Mouse (Mus musculus): ENCODE measurements at regions not wholly inside any gene's neighbourhood (a gene's known extent, or its start where the extent isn't known, plus 50 kb on each side); places are given as distances from the start of the nearest gene placed in this dataset.

- H3K9ac ChIP-seq (replicated peaks), result no peak overlapping the region
- 0 out of 4 replicates have a peak, but pooled peaks cover 0 to 4% of the 10 kb centered on the region in 2 experiments for H3K4me1 ChIP-seq (replicated peaks; ENCODE audit: control insufficient read depth in 2 of 2, insufficient read depth in 2 of 2, low read length in 1 of 2)
- H3K4me2 ChIP-seq (ENCODE audit: low read depth), result no peak overlapping the region
- no peak overlapping the region for H3K27ac ChIP-seq
- no peak overlapping the region for H3K4me3 ChIP-seq (ENCODE audit: insufficient read depth in 1 of 2, low read depth in 2 of 2, low read length in 2 of 2)
- H3K27me3 ChIP-seq (ENCODE audit: control insufficient read depth, insufficient read depth, low read length), result no peaks in the 10 kb centered on the region; the same call in 1 of the 2 replicates
- no peaks in the 10 kb centered on the region for H3K9me3 ChIP-seq (ENCODE audit: control insufficient read depth, low read length)
- WGBS (ENCODE audit: insufficient replicate concordance), result 57% methylated on average over 6 of the region's 6 CpGs
- no peak for DNase-seq (ENCODE audit: low read depth in 3 of 3, low spot score in 3 of 3)
- TF ChIP-seq EP300 (IDR thresholded peaks at IDR 0.05; ENCODE audit: low read depth) (no peak), CTCF (IDR thresholded peaks at IDR 0.05; ENCODE audit: low read depth) (no peak)
- H3K36me3 ChIP-seq (replicated peaks; ENCODE audit: control insufficient read depth, insufficient read depth, low read depth), result no peaks in the 10 kb centered on the region
- ATAC-seq (ENCODE audit: insufficient read depth), result no peak
Measured at GRCm38 (mm10) chrX:99293967-99294366, 158.0 kb downstream of the Efnb1 start.

- Histone ChIP-seq H3K36me3 (replicated peaks; ENCODE audit: control insufficient read depth, insufficient read depth, low read depth) (no peaks in the 10 kb centered on the region), H3K9ac (replicated peaks) (no peak overlapping the region), H3K27ac (no peak overlapping the region), H3K4me2 (ENCODE audit: low read depth) (no peak overlapping the region), H3K4me1 (replicated peaks; ENCODE audit: control insufficient read depth in 2 of 2, insufficient read depth in 2 of 2, low read length in 1 of 2) (0 out of 4 replicates have a peak, but pooled peaks cover 0 to 4% of the 10 kb centered on the region in 2 experiments), H3K4me3 (ENCODE audit: insufficient read depth in 1 of 2, low read depth in 2 of 2, low read length in 2 of 2) (no peak overlapping the region), H3K27me3 (ENCODE audit: control insufficient read depth, insufficient read depth, low read length) (no peaks in the 10 kb centered on the region; the same call in 1 of the 2 replicates), H3K9me3 (ENCODE audit: control insufficient read depth, low read length) (no peaks in the 10 kb centered on the region)
- WGBS (ENCODE audit: insufficient replicate concordance), result 74% methylated on average over 11 of the region's 11 CpGs
- no peak for ATAC-seq (ENCODE audit: insufficient read depth)
- TF ChIP-seq EP300 (IDR thresholded peaks at IDR 0.05; ENCODE audit: low read depth) (no peak), CTCF (IDR thresholded peaks at IDR 0.05; ENCODE audit: low read depth) (no peak)
- DNase-seq (ENCODE audit: low read depth in 3 of 3, low spot score in 3 of 3), result no peak
Measured at GRCm38 (mm10) chrX:99292758-99293157, 156.8 kb downstream of the Efnb1 start.

GRCm38 (mm10) chrX:99291965-99292364 is 156.0 kb downstream of the Efnb1 start:
- ATAC-seq (ENCODE audit: insufficient read depth), result no peak
- H3K27ac ChIP-seq, result no peak overlapping the region

GRCm38 (mm10) chrX:99291423-99291963 is 155.6 kb downstream of the Efnb1 start:
- DNase-seq (ENCODE audit: low read depth in 3 of 3, low spot score in 3 of 3), result no peak
- TF ChIP-seq CTCF (IDR thresholded peaks at IDR 0.05; ENCODE audit: low read depth), result no peak
- no peak for TF ChIP-seq EP300 (IDR thresholded peaks at IDR 0.05; ENCODE audit: low read depth)
- Histone ChIP-seq H3K9me3 (ENCODE audit: control insufficient read depth, low read length) (no peaks in the 10 kb centered on the region), H3K4me2 (ENCODE audit: low read depth) (no peak overlapping the region), H3K4me3 (ENCODE audit: insufficient read depth in 1 of 2, low read depth in 2 of 2, low read length in 2 of 2) (no peak overlapping the region), H3K9ac (replicated peaks) (no peak overlapping the region), H3K4me1 (replicated peaks; ENCODE audit: control insufficient read depth in 2 of 2, insufficient read depth in 2 of 2, low read length in 1 of 2) (0 out of 4 replicates have a peak, but pooled peaks cover 0 to 4% of the 10 kb centered on the region in 2 experiments), H3K27me3 (ENCODE audit: control insufficient read depth, insufficient read depth, low read length) (no peaks in the 10 kb centered on the region; the same call in 1 of the 2 replicates), H3K27ac (no peak overlapping the region), H3K36me3 (replicated peaks; ENCODE audit: control insufficient read depth, insufficient read depth, low read depth) (no peaks in the 10 kb centered on the region)
- WGBS (ENCODE audit: insufficient replicate concordance), result 35% methylated on average over 9 of the region's 10 CpGs
- no peak for ATAC-seq (ENCODE audit: insufficient read depth)

More at GRCm38 (mm10) chrX:99291965-99292364, 156.0 kb downstream of the Efnb1 start:
- DNase-seq (ENCODE audit: low read depth in 3 of 3, low spot score in 3 of 3), result no peak
- Histone ChIP-seq H3K36me3 (replicated peaks; ENCODE audit: control insufficient read depth, insufficient read depth, low read depth) (no peaks in the 10 kb centered on the region), H3K27me3 (ENCODE audit: control insufficient read depth, insufficient read depth, low read length) (no peaks in the 10 kb centered on the region; the same call in 1 of the 2 replicates), H3K4me2 (ENCODE audit: low read depth) (no peak overlapping the region), H3K4me1 (replicated peaks; ENCODE audit: control insufficient read depth in 2 of 2, insufficient read depth in 2 of 2, low read length in 1 of 2) (0 out of 4 replicates have a peak, but pooled peaks cover 0 to 4% of the 10 kb centered on the region in 2 experiments), H3K4me3 (ENCODE audit: insufficient read depth in 1 of 2, low read depth in 2 of 2, low read length in 2 of 2) (no peak overlapping the region), H3K9ac (replicated peaks) (no peak overlapping the region), H3K9me3 (ENCODE audit: control insufficient read depth, low read length) (no peaks in the 10 kb centered on the region)
- WGBS (ENCODE audit: insufficient replicate concordance), result 41% methylated on average over 5 of the region's 5 CpGs
- TF ChIP-seq CTCF (IDR thresholded peaks at IDR 0.05; ENCODE audit: low read depth) (no peak), EP300 (IDR thresholded peaks at IDR 0.05; ENCODE audit: low read depth) (no peak)

- H3K27me3 ChIP-seq (ENCODE audit: control insufficient read depth, insufficient read depth, low read length), result no peaks in the 10 kb centered on the region
Measured at GRCm38 (mm10) chrX:99287988-99288387, 152.1 kb downstream of the Efnb1 start.

More at GRCm38 (mm10) chrX:99287988-99288387, 152.1 kb downstream of the Efnb1 start:
- no peak for TF ChIP-seq CTCF (IDR thresholded peaks at IDR 0.05; ENCODE audit: low read depth)
- WGBS (ENCODE audit: insufficient replicate concordance), result 50% methylated on average over 4 of the region's 4 CpGs
- Histone ChIP-seq H3K36me3 (replicated peaks; ENCODE audit: control insufficient read depth, insufficient read depth, low read depth) (no peaks in the 10 kb centered on the region), H3K4me2 (ENCODE audit: low read depth) (no peak overlapping the region), H3K4me3 (ENCODE audit: insufficient read depth in 1 of 2, low read depth in 2 of 2, low read length in 2 of 2) (no peak overlapping the region), H3K9me3 (ENCODE audit: control insufficient read depth, low read length) (no peaks in the 10 kb centered on the region), H3K4me1 (replicated peaks; ENCODE audit: control insufficient read depth in 2 of 2, insufficient read depth in 2 of 2, low read length in 1 of 2) (0 out of 4 replicates have a peak, but pooled peaks cover 0 to 6% of the 10 kb centered on the region in 2 experiments), H3K27ac (no peak overlapping the region), H3K9ac (replicated peaks) (no peak overlapping the region)
- DNase-seq (ENCODE audit: low read depth in 3 of 3, low spot score in 3 of 3) (no peak), ATAC-seq (ENCODE audit: insufficient read depth) (no peak)
